Mouse (Mus musculus) bone marrow macrophage, adult 2 months (primary cell): ENCODE measurements around the gene Lmln.

Source experiments
- CTCF ChIP-seq: IDR thresholded peaks from 2 replicates; pipeline ENCODE4 v1.5.1; 2012; ENCODE audit warnings: low read depth, mild to moderate bottlenecking, low read length, moderate library complexity
- POLR2A ChIP-seq: IDR thresholded peaks from 2 replicates; pipeline ENCODE4 v1.6.1; 2012; ENCODE audit warnings: mild to moderate bottlenecking, low read depth, low read length, borderline replicate concordance

DNA sequence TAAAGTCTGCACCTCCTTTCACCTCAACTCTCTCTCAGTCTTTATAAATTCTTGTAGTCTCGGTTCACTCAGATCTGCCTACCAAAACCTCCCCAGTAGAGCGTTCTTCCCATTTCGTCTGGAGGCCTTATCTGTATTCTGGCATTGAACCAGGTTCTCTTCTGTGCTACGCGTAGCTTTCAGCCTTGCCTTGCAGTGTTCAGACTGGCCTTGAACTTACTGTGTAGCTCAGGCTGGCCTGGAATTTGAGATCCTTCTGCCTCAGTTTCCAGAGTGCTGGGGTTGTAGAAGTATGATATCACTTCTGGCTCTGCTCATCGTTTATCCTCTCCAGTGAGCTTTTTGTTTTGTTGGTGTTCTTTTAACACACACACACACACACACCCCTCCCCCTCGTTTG lies 946 bp downstream of the Lmln start:
- TF ChIP-seq CTCF: no peak
- no peak for TF ChIP-seq POLR2A
